Mouse (Mus musculus): Measurements from ENCODE around the gene Grip2. TPM values are rescaled to one million over a fixed set of nuclear protein-coding genes. Genes with fewer than 3 reads are reported as not detected.

The Grip2 gene
- not detected in 3 replicates for total RNA-seq (2017)

- ATAC-seq (replicated peaks; ENCODE audit: insufficient number of reproducible peaks, low FRiP score, low TSS enrichment, poor library complexity, severe bottlenecking) = no peak
These were observed at the start of gene Grip2 for GRCm38 (mm10) chr6:91827016-91827570. TSS of gene Grip2 (minus strand) at chr6:91827250.

GRCm38 (mm10) chr6:91872781-91873180 is 45.7 kb upstream of the Grip2 start:
- no peak for ATAC-seq (replicated peaks; ENCODE audit: insufficient number of reproducible peaks, low FRiP score, low TSS enrichment, poor library complexity, severe bottlenecking)

GRCm38 (mm10) chr6:91868091-91868490 is 41.0 kb upstream of the Grip2 start:
- no peak for ATAC-seq (replicated peaks; ENCODE audit: insufficient number of reproducible peaks, low FRiP score, low TSS enrichment, poor library complexity, severe bottlenecking)

- no peak for ATAC-seq (replicated peaks; ENCODE audit: insufficient number of reproducible peaks, low FRiP score, low TSS enrichment, poor library complexity, severe bottlenecking)
These were observed 38.6 kb upstream of the Grip2 start for GRCm38 (mm10) chr6:91865601-91866000.

- ATAC-seq (replicated peaks; ENCODE audit: insufficient number of reproducible peaks, low FRiP score, low TSS enrichment, poor library complexity, severe bottlenecking) = no peak
These were observed 37.5 kb upstream of the Grip2 start for GRCm38 (mm10) chr6:91864595-91864994.

GRCm38 (mm10) chr6:91862848-91863247 is 35.8 kb upstream of the Grip2 start:
- no peak for ATAC-seq (replicated peaks; ENCODE audit: insufficient number of reproducible peaks, low FRiP score, low TSS enrichment, poor library complexity, severe bottlenecking)

GRCm38 (mm10) chr6:91858339-91858738 is 31.3 kb upstream of the Grip2 start:
- ATAC-seq (replicated peaks; ENCODE audit: insufficient number of reproducible peaks, low FRiP score, low TSS enrichment, poor library complexity, severe bottlenecking) = no peak

- no peak for ATAC-seq (replicated peaks; ENCODE audit: insufficient number of reproducible peaks, low FRiP score, low TSS enrichment, poor library complexity, severe bottlenecking)
These were observed 25.5 kb upstream of the Grip2 start for GRCm38 (mm10) chr6:91852550-91852949.

DNA sequence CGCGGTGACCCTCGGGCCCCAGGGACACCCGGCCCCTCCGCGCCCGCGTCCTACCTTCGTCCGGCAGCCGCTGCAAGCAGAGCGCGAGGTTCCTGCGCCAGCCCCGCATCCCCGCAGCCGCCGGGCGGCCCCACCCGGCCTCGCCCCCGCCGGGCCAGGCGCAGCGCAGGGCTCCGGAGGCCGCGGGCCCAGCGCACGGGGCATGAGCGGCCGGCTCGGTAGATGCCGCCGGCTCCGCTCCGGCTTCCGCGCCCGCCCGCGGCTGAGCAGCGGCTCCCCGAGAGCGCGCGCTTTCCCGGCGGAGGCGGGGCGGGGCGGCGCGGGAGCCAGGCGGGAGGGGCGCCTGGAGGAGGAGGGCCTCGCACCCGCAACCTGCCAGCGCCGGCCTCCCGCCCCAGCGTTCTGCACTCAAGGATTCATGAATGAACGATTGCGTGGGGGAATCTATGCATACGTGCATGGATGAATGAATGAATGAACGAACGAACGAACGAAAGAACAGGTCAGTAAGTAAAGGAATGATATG is 16.6 kb upstream of the Grip2 start:
- no peak for ATAC-seq (replicated peaks; ENCODE audit: insufficient number of reproducible peaks, low FRiP score, low TSS enrichment, poor library complexity, severe bottlenecking)

DNA sequence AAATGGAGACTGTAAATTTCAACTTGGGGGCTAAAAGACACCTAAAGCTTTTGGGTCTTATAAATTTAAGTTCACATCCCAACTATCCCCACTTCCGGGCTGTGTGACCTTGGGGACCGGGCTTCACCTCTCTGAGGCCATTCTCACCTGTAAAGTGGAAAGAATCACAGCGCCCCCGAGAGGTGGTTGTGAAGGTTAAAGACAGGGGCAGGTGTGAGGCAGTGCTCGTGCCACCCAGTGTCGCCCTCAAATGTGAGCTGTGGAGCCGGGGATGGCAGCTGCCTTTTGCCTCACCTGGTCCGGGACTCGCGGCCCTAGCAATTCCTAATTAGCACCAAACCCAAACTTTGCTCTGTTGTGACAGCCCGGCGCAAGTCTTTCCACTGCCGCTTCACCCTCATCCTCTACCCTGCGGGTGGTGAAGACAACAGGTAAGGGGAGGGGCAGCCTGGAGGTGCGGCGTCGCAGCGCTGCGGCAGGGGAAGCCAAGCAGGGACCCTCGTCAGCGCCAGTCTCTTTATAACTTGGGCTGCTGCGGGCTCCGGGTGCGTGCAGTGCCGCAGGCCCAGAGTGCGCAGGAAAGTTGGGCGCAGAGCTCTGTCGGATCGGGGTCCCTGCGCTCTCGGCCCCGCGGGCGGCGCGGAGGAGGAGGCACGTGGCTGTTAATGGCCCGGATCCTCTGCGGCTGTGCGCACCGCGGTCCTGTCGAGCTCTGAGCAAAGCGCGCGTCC is 16.0 kb upstream of the Grip2 start:
- no peak for ATAC-seq (replicated peaks; ENCODE audit: insufficient number of reproducible peaks, low FRiP score, low TSS enrichment, poor library complexity, severe bottlenecking)

DNA sequence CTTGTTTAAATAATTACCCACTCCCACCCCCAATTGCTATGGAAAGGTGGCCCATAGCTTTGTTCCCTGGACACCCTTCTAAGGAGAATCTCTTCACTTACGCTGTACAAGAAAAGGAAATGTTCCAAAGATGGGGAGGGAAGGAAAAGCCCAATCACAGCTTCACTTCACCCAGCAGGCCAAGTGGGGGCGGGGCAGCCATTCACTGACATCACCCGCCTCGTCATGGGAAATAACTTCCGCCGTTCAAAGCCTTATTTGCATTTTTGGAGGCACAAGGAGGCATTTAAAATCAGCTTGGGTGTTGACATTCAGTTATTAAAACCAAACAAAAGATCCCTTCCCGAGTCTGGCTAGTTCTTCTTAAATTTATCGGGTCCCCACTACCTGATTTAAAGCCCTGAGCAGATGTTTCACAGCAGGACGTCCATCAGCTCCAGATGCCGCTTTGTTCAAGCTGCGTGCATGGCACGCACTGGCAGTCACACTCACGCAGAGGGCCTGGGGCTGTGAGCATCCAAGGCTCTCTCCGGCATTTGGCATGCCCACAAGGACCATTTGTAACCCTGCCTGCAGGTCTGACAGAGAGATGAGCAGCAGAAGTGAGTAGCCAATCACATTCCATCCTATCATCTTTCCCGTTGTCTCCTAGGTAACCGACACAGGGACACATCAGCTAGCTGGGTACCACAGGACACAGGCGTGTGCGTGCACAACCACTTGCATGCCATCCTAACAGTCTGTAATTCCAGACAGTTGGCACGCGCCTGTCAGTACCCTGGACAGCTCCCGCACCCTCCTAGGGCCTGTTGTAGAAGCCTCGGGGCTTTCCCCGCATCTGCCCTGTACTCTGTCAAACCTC is 12.2 kb upstream of the Grip2 start:
- ATAC-seq (replicated peaks; ENCODE audit: insufficient number of reproducible peaks, low FRiP score, low TSS enrichment, poor library complexity, severe bottlenecking) = no peak

GRCm38 (mm10) chr6:91832863-91833440 is 5.9 kb upstream of the Grip2 start:
- ATAC-seq (replicated peaks; ENCODE audit: insufficient number of reproducible peaks, low FRiP score, low TSS enrichment, poor library complexity, severe bottlenecking) = no peak

GRCm38 (mm10) chr6:91827926-91828325 is 876 bp upstream of the Grip2 start:
- no peak for ATAC-seq (replicated peaks; ENCODE audit: insufficient number of reproducible peaks, low FRiP score, low TSS enrichment, poor library complexity, severe bottlenecking)

DNA sequence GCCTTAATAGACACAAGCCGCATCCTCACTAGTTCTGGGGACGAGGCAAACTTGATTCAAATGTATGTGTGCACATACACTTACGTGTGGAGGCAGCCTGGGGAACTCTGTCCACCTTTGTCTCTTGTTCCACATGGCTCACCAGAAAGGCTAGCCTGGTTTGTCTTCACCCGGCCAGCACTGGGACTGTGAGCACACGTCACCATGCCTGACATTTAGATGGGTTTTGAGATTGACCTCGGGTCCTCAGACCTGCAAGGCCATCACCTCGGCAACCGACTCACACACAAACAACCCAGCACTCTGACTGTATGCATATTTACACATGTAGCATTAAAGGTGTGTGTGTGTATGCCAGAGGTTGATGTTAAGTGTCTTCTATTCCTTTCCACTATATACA is 8.8 kb downstream of the Grip2 start:
- no peak for ATAC-seq (replicated peaks; ENCODE audit: insufficient number of reproducible peaks, low FRiP score, low TSS enrichment, poor library complexity, severe bottlenecking)

- ATAC-seq (replicated peaks; ENCODE audit: insufficient number of reproducible peaks, low FRiP score, low TSS enrichment, poor library complexity, severe bottlenecking) = no peak
These were observed 11.1 kb downstream of the Grip2 start for GRCm38 (mm10) chr6:91815976-91816375.

DNA sequence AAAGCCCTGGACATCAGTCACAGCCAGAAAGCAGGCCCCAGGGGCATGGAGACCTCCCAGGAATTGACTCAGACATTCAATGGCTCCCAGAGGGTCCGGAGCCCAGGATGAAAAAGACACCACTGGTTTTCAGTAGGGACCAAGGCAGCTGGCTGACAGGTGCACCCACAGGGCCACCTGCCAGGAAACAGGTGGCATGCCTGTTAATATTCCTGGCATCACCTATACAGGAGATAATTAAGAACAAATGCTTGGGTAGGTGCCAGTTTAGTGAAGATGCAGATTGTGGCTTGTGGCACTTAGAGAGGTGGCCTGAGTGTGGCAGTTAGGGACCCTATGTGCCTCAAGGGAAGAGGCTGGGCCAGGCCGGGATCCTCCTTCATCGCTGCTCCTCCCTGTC is 13.4 kb downstream of the Grip2 start:
- ATAC-seq (replicated peaks; ENCODE audit: insufficient number of reproducible peaks, low FRiP score, low TSS enrichment, poor library complexity, severe bottlenecking) = no peak

- ATAC-seq (replicated peaks; ENCODE audit: insufficient number of reproducible peaks, low FRiP score, low TSS enrichment, poor library complexity, severe bottlenecking) = no peak
These were observed 17.0 kb downstream of the Grip2 start for GRCm38 (mm10) chr6:91810007-91810406.

- no peak for ATAC-seq (replicated peaks; ENCODE audit: insufficient number of reproducible peaks, low FRiP score, low TSS enrichment, poor library complexity, severe bottlenecking)
These were observed 19.0 kb downstream of the Grip2 start for GRCm38 (mm10) chr6:91808022-91808421.

- ATAC-seq (replicated peaks; ENCODE audit: insufficient number of reproducible peaks, low FRiP score, low TSS enrichment, poor library complexity, severe bottlenecking) = no peak
These were observed 19.9 kb downstream of the Grip2 start for GRCm38 (mm10) chr6:91807169-91807568.
